ENCODE assay signal across 8 mouse cellular contexts in genomic region chr9:90126260-90127010, GRCm38 (mm10). TPM values are rescaled to one million over a fixed set of nuclear protein-coding genes. Genes with fewer than 3 reads are reported as not detected.
DNase-seq lines count a peak whose midpoint lies in the region; ATAC-seq and TF ChIP-seq lines count a peak whose summit lies in the region.

No protein-coding gene starts in this region.

- WGBS in forebrain, embryonic 10.5 days: 1% methylated on average over 30 of the region's 30 CpGs
- WGBS in heart, embryonic 16.5 days: 2% methylated on average over 30 of the region's 30 CpGs
- WGBS in liver, embryonic 15.5 days (ENCODE audit: insufficient replicate concordance): under 1% methylated on average over 30 of the region's 30 CpGs
- under 1% methylated on average over 30 of the region's 30 CpGs for WGBS in neural tube, embryonic 12.5 days

- H3K4me1 ChIP-seq in E14TG2a.4 (replicated peaks; ENCODE audit: low read depth, low read length): peaks cover 40% of the 10 kb centered on the region
- peaks cover 17% of the 10 kb centered on the region for H3K4me1 ChIP-seq in forebrain, embryonic 10.5 days
- peaks cover 20% of the 10 kb centered on the region for H3K4me1 ChIP-seq in heart, embryonic 16.5 days (ENCODE audit: control insufficient read depth, insufficient read depth, low read length)
- peaks cover 16% of the 10 kb centered on the region for H3K4me1 ChIP-seq in liver, embryonic 15.5 days (replicated peaks)
- no peaks in the 10 kb centered on the region for H3K4me1 ChIP-seq in neural tube, embryonic 12.5 days

- H3K4me2 ChIP-seq in heart, embryonic 16.5 days (ENCODE audit: low read depth, low read length): peak overlapping the region; percentile 64
- peak overlapping the region; percentile 68 for H3K4me2 ChIP-seq in liver, embryonic 15.5 days
- peak overlapping the region; percentile 49 for H3K4me2 ChIP-seq in neural tube, embryonic 12.5 days (replicated peaks)

- TF ChIP-seq CTCF in E14TG2a.4 (conservative IDR thresholded peaks at IDR 0.05; ENCODE audit: low read length): peak; percentile 59

- H3K27ac ChIP-seq in forebrain, embryonic 10.5 days: no peak overlapping the region
- 0 out of 2 replicates have a peak overlapping the region, but pooled peaks have one; percentile 4 for H3K27ac ChIP-seq in heart, embryonic 16.5 days (ENCODE audit: low read length)
- peak overlapping the region; percentile 57; the same call in 1 of the 2 replicates for H3K27ac ChIP-seq in liver, embryonic 15.5 days (replicated peaks)
- H3K27ac ChIP-seq in neural tube, embryonic 12.5 days: no peak overlapping the region

- peak overlapping the region; percentile 68 for H3K4me3 ChIP-seq in E14TG2a.4 (replicated peaks; ENCODE audit: low read length)
- H3K4me3 ChIP-seq in forebrain, embryonic 10.5 days: peak overlapping the region; percentile 45
- H3K4me3 ChIP-seq in heart, embryonic 16.5 days (ENCODE audit: low read length): peak overlapping the region; percentile 51
- H3K4me3 ChIP-seq in liver, embryonic 15.5 days (replicated peaks): peak overlapping the region; percentile 55
- H3K4me3 ChIP-seq in neural tube, embryonic 12.5 days: 0 out of 2 replicates have a peak overlapping the region, but pooled peaks have one; percentile 15

- H3K36me3 ChIP-seq in E14TG2a.4 (ENCODE audit: insufficient read depth, low read length): no peaks in the 10 kb centered on the region
- H3K36me3 ChIP-seq in forebrain, embryonic 10.5 days (replicated peaks): no peaks in the 10 kb centered on the region
- H3K36me3 ChIP-seq in heart, embryonic 16.5 days (ENCODE audit: control insufficient read depth, insufficient read depth): no peaks in the 10 kb centered on the region
- no peaks in the 10 kb centered on the region for H3K36me3 ChIP-seq in liver, embryonic 15.5 days (replicated peaks)
- H3K36me3 ChIP-seq in neural tube, embryonic 12.5 days: no peaks in the 10 kb centered on the region

- peak; percentile 63 for DNase-seq in c-Kit-negative CD71-positive TER-119-positive erythroid progenitor cells, embryonic 14.5 days (ENCODE audit: low read depth, low spot score)
- DNase-seq in forebrain, embryonic 10.5 days (ENCODE audit: extremely low spot score, low spot score): peak; percentile 70
- peak; percentile 88 to 94 for DNase-seq in kidney, postnatal 25 days
- DNase-seq in testis, postnatal 10 days (ENCODE audit: low spot score): peak; percentile 78

- peak; percentile 64 for ATAC-seq in heart, embryonic 16.5 days (replicated peaks; ENCODE audit: extremely low read depth, insufficient read depth, low FRiP score)
- ATAC-seq in liver, embryonic 15.5 days (ENCODE audit: insufficient read depth): peak; percentile 89
- ATAC-seq in neural tube, embryonic 12.5 days (ENCODE audit: low FRiP score, low read depth): peak; percentile 35; the same call in 1 of the 2 replicates

- 0 out of 2 replicates have a peak, but pooled peaks cover 2% of the 10 kb centered on the region for H3K27me3 ChIP-seq in E14TG2a.4 (ENCODE audit: insufficient read depth, low read length)
- peaks cover 9% of the 10 kb centered on the region; the same call in 1 of the 2 replicates for H3K27me3 ChIP-seq in forebrain, embryonic 10.5 days (ENCODE audit: poor library complexity, severe bottlenecking)
- no peaks in the 10 kb centered on the region; the same call in 1 of the 2 replicates for H3K27me3 ChIP-seq in heart, embryonic 16.5 days (ENCODE audit: control insufficient read depth, insufficient read depth, low read length)
- H3K27me3 ChIP-seq in liver, embryonic 15.5 days: no peaks in the 10 kb centered on the region
- H3K27me3 ChIP-seq in neural tube, embryonic 12.5 days (replicated peaks): no peaks in the 10 kb centered on the region

- no peaks in the 10 kb centered on the region for H3K9me3 ChIP-seq in E14TG2a.4 (ENCODE audit: low read length)
- H3K9me3 ChIP-seq in forebrain, embryonic 10.5 days: no peaks in the 10 kb centered on the region
- H3K9me3 ChIP-seq in heart, embryonic 16.5 days (replicated peaks; ENCODE audit: control insufficient read depth, low read length): no peaks in the 10 kb centered on the region
- H3K9me3 ChIP-seq in liver, embryonic 15.5 days (replicated peaks): no peaks in the 10 kb centered on the region
- no peaks in the 10 kb centered on the region for H3K9me3 ChIP-seq in neural tube, embryonic 12.5 days

- peak overlapping the region; percentile 59; the same call in 1 of the 2 replicates for H3K9ac ChIP-seq in heart, embryonic 16.5 days (ENCODE audit: low read length)
- H3K9ac ChIP-seq in liver, embryonic 15.5 days: peak overlapping the region; percentile 42
- H3K9ac ChIP-seq in neural tube, embryonic 12.5 days: no peak overlapping the region

RNA-seq across cellular contexts. Expression of gene Morf4l1, which starts 11.9 kb away (rescaled TPM):
- 528 and 553 TPM in 2 replicates for polyA plus RNA-seq in forebrain, embryonic 10.5 days (2016; fragmentation: Nextera tagmentation; extraction: Ambion mirVana)
- polyA plus RNA-seq in heart, embryonic 16.5 days (2015; fragmentation: Nextera tagmentation; extraction: Ambion mirVana): 294 and 363 TPM in 2 replicates
- 104 and 108 TPM in 2 replicates for polyA plus RNA-seq in liver, embryonic 15.5 days (2015; fragmentation: Nextera tagmentation; extraction: Ambion mirVana)
- 507 and 535 TPM in 2 replicates for polyA plus RNA-seq in neural tube, embryonic 12.5 days (2016; fragmentation: Nextera tagmentation; extraction: Ambion mirVana)

RNA-seq across cellular contexts. Expression of gene Adamts7, which starts 36.4 kb away (rescaled TPM):
- 16.7 and 17.2 TPM in 2 replicates for polyA plus RNA-seq in forebrain, embryonic 10.5 days (2016; fragmentation: Nextera tagmentation; extraction: Ambion mirVana)
- polyA plus RNA-seq in heart, embryonic 16.5 days (2015; fragmentation: Nextera tagmentation; extraction: Ambion mirVana): 8.7 and 9.3 TPM in 2 replicates
- polyA plus RNA-seq in liver, embryonic 15.5 days (2015; fragmentation: Nextera tagmentation; extraction: Ambion mirVana): 0.71 TPM in 2 replicates
- polyA plus RNA-seq in neural tube, embryonic 12.5 days (2016; fragmentation: Nextera tagmentation; extraction: Ambion mirVana): 19.0 and 19.1 TPM in 2 replicates

Comparison
In these comparisons a context has a peak if more than half of its experiments do, and no peak if none do; other contexts are left out.
1. H3K4me3 ChIP-seq: peak in every context shown above with its lines; median percentile 68 in E14TG2a.4; 55 in liver, embryonic 15.5 days; 51 in heart, embryonic 16.5 days; 45 in forebrain, embryonic 10.5 days; 15 in neural tube, embryonic 12.5 days.
2. H3K27ac ChIP-seq: peak in heart, embryonic 16.5 days (single experiment) and liver, embryonic 15.5 days (single experiment); none in forebrain, embryonic 10.5 days (single experiment) and neural tube, embryonic 12.5 days (single experiment).
3. ATAC-seq: peak in every context shown above with its lines; median percentile 89 in liver, embryonic 15.5 days; 64 in heart, embryonic 16.5 days; 35 in neural tube, embryonic 12.5 days.
4. Peak in every context shown above with its lines, with median percentiles within 50 percentile points of each other: DNase-seq and H3K4me2 ChIP-seq.